Mouse (Mus musculus): Measurements from ENCODE around the gene Prl2c1.
"Not testable (repeated sequence)": the region's sequence is repeated elsewhere in the genome, so short reads cannot be mapped to it uniquely, and the experiment has no call there.

The Prl2c1 gene

GRCm38 (mm10) chr13:27849042-27849441, at the start of gene Prl2c1:
Gene Prl2c1, plus strand, starts transcription at chr13:27849342.
- DNase-seq (ENCODE audit: low spot score): no peak

- no peak for DNase-seq (ENCODE audit: low spot score)
Measured at GRCm38 (mm10) chr13:27801354-27801753, 47.8 kb upstream of the Prl2c1 start, which contains the start of gene Prl2a1. Gene Prl2a1, plus strand, starts transcription at chr13:27801654.

GRCm38 (mm10) chr13:27802765-27803164, 46.4 kb upstream of the Prl2c1 start:
- no peak for DNase-seq (ENCODE audit: low spot score)

- not testable (repeated sequence) for DNase-seq (ENCODE audit: low spot score)
Measured at GRCm38 (mm10) chr13:27904236-27904635, 55.1 kb downstream of the Prl2c1 start.

All from T-cell, adult 2 months (primary cell).